Mouse (Mus musculus): ENCODE results near the gene 4930558C23Rik. TPM values are rescaled to one million over a fixed set of nuclear protein-coding genes. Genes with fewer than 3 reads are reported as not detected.
A peak's percentile ranks its signal among the peaks of the same experiment; 100 is the strongest.
"Not testable (repeated sequence)": the region's sequence is repeated elsewhere in the genome, so short reads cannot be mapped to it uniquely, and the experiment has no call there.

Gene 4930558C23Rik
- total RNA-seq, 1 experiment = 0.31 TPM

DNA sequence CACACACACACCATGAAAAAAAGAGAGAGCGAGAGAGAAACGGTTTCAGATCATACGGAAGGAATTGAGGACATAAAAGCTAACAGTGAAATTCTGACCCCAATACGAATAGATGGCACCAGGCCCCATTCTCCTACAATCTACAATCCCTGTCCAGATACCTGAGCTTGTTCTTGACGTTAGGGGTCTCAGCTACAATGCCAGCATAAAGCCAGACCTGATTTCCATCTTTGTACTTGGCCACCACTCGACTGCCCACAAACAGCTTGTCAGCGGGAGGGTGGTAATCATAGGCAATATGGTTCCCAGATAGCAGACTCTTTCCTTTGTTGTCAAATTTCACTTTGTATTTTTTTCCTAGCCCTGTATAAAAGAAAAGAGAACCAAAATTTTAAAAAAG is 56.2 kb downstream of the 4930558C23Rik start:
- no peak overlapping the region for H3K4me3 ChIP-seq (ENCODE audit: insufficient read depth in 1 of 2, low read depth in 1 of 2, low read length in 2 of 2, poor library complexity in 1 of 2, severe bottlenecking in 1 of 2)
- peaks cover 22% of the 10 kb centered on the region for H3K36me3 ChIP-seq (ENCODE audit: control insufficient read depth, insufficient read depth, low read length, poor library complexity, severe bottlenecking)
- H3K9me3 ChIP-seq (ENCODE audit: control insufficient read depth, insufficient read depth, low read depth, low read length) = no peaks in the 10 kb centered on the region
- DNase-seq (ENCODE audit: low read depth, low spot score) = no peak
- TF ChIP-seq ZNF384 (IDR thresholded peaks at IDR 0.05; ENCODE audit: low read depth, low read length) = no peak
- no peak for TF ChIP-seq CHD2 (IDR thresholded peaks at IDR 0.05; ENCODE audit: low read depth, low read length)
- TF ChIP-seq HCFC1 (IDR thresholded peaks at IDR 0.05; ENCODE audit: borderline replicate concordance, insufficient read depth, low read length) = no peak
- no peak for TF ChIP-seq MAFK (IDR thresholded peaks at IDR 0.05; ENCODE audit: insufficient read depth, low read depth, low read length)
- no peak for TF ChIP-seq ZC3H11A (IDR thresholded peaks at IDR 0.05; ENCODE audit: borderline replicate concordance, low read depth, low read length)
- in situ Hi-C loops (cut with MboI; ENCODE audit: low sequenced_read_pairs in 2 of 2, unreplicated experiment in 2 of 2) = loop anchor here (25.0 kb wide), 1 partner anchor 491 kb away; no protein-coding TSS in a partner anchor
- peaks cover 5 to 11% of the 10 kb centered on the region in 2 experiments for H3K4me1 ChIP-seq (ENCODE audit: control insufficient read depth in 2 of 2, insufficient read depth in 2 of 2, low read length in 2 of 2, poor library complexity in 1 of 2)
- H3K9ac ChIP-seq (ENCODE audit: insufficient read depth, low read depth, low read length, poor library complexity, severe bottlenecking) = no peak overlapping the region
- no peak overlapping the region for H3K27ac ChIP-seq (ENCODE audit: insufficient read depth, low read depth, low read length, poor library complexity, severe bottlenecking)

DNA sequence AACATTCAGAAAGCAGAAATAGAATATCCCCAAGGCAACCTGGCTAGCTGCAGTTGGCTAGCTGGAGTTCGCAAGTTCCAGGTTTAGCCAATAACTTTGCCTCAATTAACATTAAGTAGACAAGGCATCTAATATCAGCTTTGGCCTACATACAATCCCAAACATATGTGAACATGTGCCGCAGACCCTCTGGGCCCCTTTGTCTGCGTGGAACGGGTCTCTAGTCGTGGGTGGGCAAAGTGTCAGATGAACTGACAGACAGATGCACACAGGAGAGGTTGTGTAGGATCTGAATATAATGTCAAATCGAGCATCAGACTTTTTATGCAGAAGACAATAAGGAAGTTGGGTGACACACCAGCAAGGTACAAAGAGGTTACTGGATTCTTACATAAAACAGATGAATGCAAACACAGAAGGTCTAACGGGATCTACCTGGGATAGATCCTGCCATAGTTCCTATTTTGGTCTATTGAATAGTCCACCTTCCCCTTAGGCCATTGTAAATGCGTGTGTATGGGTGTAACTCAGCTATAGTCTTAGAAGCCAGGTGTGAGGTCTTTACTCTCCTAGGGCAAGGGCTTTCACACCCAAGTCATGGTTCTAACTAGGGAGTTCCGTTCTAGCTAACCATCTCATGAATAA is 59.2 kb downstream of the 4930558C23Rik start:
- H3K9ac ChIP-seq (ENCODE audit: insufficient read depth, low read depth, low read length, poor library complexity, severe bottlenecking); H3K4me3 ChIP-seq (ENCODE audit: insufficient read depth in 1 of 2, low read depth in 1 of 2, low read length in 2 of 2, poor library complexity in 1 of 2, severe bottlenecking in 1 of 2); DNase-seq (ENCODE audit: low read depth, low spot score); H3K9me3 ChIP-seq (ENCODE audit: control insufficient read depth, insufficient read depth, low read depth, low read length): not testable (repeated sequence)
- peaks cover 45% of the 10 kb centered on the region for H3K36me3 ChIP-seq (ENCODE audit: control insufficient read depth, insufficient read depth, low read length, poor library complexity, severe bottlenecking)
- peak overlapping the region; percentile 94 for H3K27ac ChIP-seq (ENCODE audit: insufficient read depth, low read depth, low read length, poor library complexity, severe bottlenecking)
- peaks cover 6 to 11% of the 10 kb centered on the region in 2 experiments for H3K4me1 ChIP-seq (ENCODE audit: control insufficient read depth in 2 of 2, insufficient read depth in 2 of 2, low read length in 2 of 2, poor library complexity in 1 of 2)
- in situ Hi-C loops (cut with MboI; ENCODE audit: low sequenced_read_pairs in 2 of 2, unreplicated experiment in 2 of 2) = loop anchor here (25.0 kb wide), 1 partner anchor 494 kb away; no protein-coding TSS in a partner anchor

DNA sequence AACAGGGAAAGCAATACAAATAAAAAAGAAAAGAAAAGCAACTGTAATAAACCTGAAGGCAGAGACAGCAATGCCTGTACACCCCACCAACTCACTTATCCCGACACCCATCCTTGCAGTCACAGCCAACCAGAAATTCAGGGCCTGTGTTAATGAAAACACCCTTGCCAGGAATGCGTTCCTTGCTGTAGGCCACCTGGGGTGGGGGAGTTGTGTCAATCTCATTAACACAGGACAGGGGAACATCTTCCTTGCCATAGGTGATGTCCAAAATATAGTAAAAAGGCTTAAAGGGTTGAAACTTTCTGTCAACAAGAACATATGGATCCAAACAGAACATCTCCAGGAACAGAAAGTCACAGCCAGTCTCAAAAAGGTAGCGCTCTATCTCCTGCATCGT is 64.4 kb downstream of the 4930558C23Rik start:
- no peak overlapping the region for H3K9ac ChIP-seq (ENCODE audit: insufficient read depth, low read depth, low read length, poor library complexity, severe bottlenecking)
- H3K27ac ChIP-seq (ENCODE audit: insufficient read depth, low read depth, low read length, poor library complexity, severe bottlenecking) = peak overlapping the region; percentile 29; the same call in 1 of the 2 replicates
- no peak overlapping the region for H3K4me3 ChIP-seq (ENCODE audit: insufficient read depth in 1 of 2, low read depth in 1 of 2, low read length in 2 of 2, poor library complexity in 1 of 2, severe bottlenecking in 1 of 2)
- DNase-seq (ENCODE audit: low read depth, low spot score) = no peak
- no peaks in the 10 kb centered on the region for H3K9me3 ChIP-seq (ENCODE audit: control insufficient read depth, insufficient read depth, low read depth, low read length)
- peaks cover 4 to 7% of the 10 kb centered on the region in 2 experiments; a peak in 3 of 4 replicates for H3K4me1 ChIP-seq (ENCODE audit: control insufficient read depth in 2 of 2, insufficient read depth in 2 of 2, low read length in 2 of 2, poor library complexity in 1 of 2)
- TF ChIP-seq ZNF384 (IDR thresholded peaks at IDR 0.05; ENCODE audit: low read depth, low read length) = no peak
- TF ChIP-seq HCFC1 (IDR thresholded peaks at IDR 0.05; ENCODE audit: borderline replicate concordance, insufficient read depth, low read length) = no peak
- TF ChIP-seq CHD2 (IDR thresholded peaks at IDR 0.05; ENCODE audit: low read depth, low read length) = no peak
- TF ChIP-seq MAFK (IDR thresholded peaks at IDR 0.05; ENCODE audit: insufficient read depth, low read depth, low read length) = no peak
- no peak for TF ChIP-seq ZC3H11A (IDR thresholded peaks at IDR 0.05; ENCODE audit: borderline replicate concordance, low read depth, low read length)
- peaks cover 51% of the 10 kb centered on the region for H3K36me3 ChIP-seq (ENCODE audit: control insufficient read depth, insufficient read depth, low read length, poor library complexity, severe bottlenecking)
- in situ Hi-C loops (cut with MboI; ENCODE audit: low sequenced_read_pairs in 2 of 2, unreplicated experiment in 2 of 2) = loop anchor here (25.0 kb wide), 1 partner anchor 499 kb away; no protein-coding TSS in a partner anchor

DNA sequence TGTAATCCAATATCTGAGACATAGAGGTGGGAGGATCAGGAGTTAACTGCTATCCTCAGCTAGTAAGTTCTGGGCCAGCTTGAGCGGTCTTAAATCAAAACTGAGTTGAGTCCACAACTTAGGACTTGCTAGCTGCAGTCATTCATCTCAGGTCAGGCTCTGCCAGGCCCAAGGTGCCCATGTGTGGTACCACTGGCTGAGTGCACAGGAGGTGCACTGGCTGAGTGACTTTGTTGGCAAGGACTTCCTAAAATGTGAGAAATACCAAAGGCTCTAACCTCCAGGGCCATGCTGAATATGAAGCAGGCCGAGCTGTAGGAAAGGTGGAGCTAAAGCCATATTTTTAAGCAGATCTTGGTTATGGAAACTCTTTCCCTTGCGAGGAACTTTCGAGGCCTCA is 65.3 kb downstream of the 4930558C23Rik start:
- H3K4me1 ChIP-seq (ENCODE audit: control insufficient read depth in 2 of 2, insufficient read depth in 2 of 2, low read length in 2 of 2, poor library complexity in 1 of 2) = peaks cover 0 to 4% of the 10 kb centered on the region in 2 experiments; a peak in 1 of 4 replicates
- TF ChIP-seq HCFC1 (IDR thresholded peaks at IDR 0.05; ENCODE audit: borderline replicate concordance, insufficient read depth, low read length) (no peak), CHD2 (IDR thresholded peaks at IDR 0.05; ENCODE audit: low read depth, low read length) (no peak), ZNF384 (IDR thresholded peaks at IDR 0.05; ENCODE audit: low read depth, low read length) (no peak), MAFK (IDR thresholded peaks at IDR 0.05; ENCODE audit: insufficient read depth, low read depth, low read length) (no peak), ZC3H11A (IDR thresholded peaks at IDR 0.05; ENCODE audit: borderline replicate concordance, low read depth, low read length) (no peak)
- H3K9ac ChIP-seq (ENCODE audit: insufficient read depth, low read depth, low read length, poor library complexity, severe bottlenecking) = no peak overlapping the region
- peaks cover 45% of the 10 kb centered on the region for H3K36me3 ChIP-seq (ENCODE audit: control insufficient read depth, insufficient read depth, low read length, poor library complexity, severe bottlenecking)
- no peak overlapping the region; the same call in 1 of the 2 replicates for H3K27ac ChIP-seq (ENCODE audit: insufficient read depth, low read depth, low read length, poor library complexity, severe bottlenecking)
- DNase-seq (ENCODE audit: low read depth, low spot score) = no peak
- no peaks in the 10 kb centered on the region for H3K9me3 ChIP-seq (ENCODE audit: control insufficient read depth, insufficient read depth, low read depth, low read length)
- in situ Hi-C loops (cut with MboI; ENCODE audit: low sequenced_read_pairs in 2 of 2, unreplicated experiment in 2 of 2) = loop anchor here (25.0 kb wide), 1 partner anchor 500 kb away; no protein-coding TSS in a partner anchor
- no peak overlapping the region for H3K4me3 ChIP-seq (ENCODE audit: insufficient read depth in 1 of 2, low read depth in 1 of 2, low read length in 2 of 2, poor library complexity in 1 of 2, severe bottlenecking in 1 of 2)

Other genes starting within 250 kb of the 4930558C23Rik start
- gene Sema6c, start 242.4 kb downstream of the 4930558C23Rik start, total RNA-seq (2012; rRNA removed) = 15.3 and 34.7 TPM in 2 replicates
- gene Gabpb2, start 184.9 kb downstream of the 4930558C23Rik start, total RNA-seq (2012; rRNA removed) = 28.7 and 30.7 TPM in 2 replicates
- 43.2 and 51.4 TPM in 2 replicates for gene Cdc42se1, start 174.1 kb downstream of the 4930558C23Rik start, total RNA-seq (2012; rRNA removed)
- gene Mllt11, start 170.7 kb downstream of the 4930558C23Rik start, total RNA-seq (2012; rRNA removed) = 5.3 and 10.1 TPM in 2 replicates
- gene Gm128, start 161.2 kb downstream of the 4930558C23Rik start, total RNA-seq (2012; rRNA removed) = 2.0 and 3.0 TPM in 2 replicates
- gene Bnipl, start 151.6 kb downstream of the 4930558C23Rik start, total RNA-seq (2012; rRNA removed) = 6.7 and 16.0 TPM in 2 replicates
- gene Mindy1, start 121.5 kb downstream of the 4930558C23Rik start, total RNA-seq (2012; rRNA removed) = 48.8 and 54.5 TPM in 2 replicates
- 26.4 and 29.5 TPM in 2 replicates for gene Prune1, start 120.8 kb downstream of the 4930558C23Rik start, total RNA-seq (2012; rRNA removed)
- 0.58 and 1.1 TPM in 2 replicates for gene Anxa9, start 95.7 kb downstream of the 4930558C23Rik start, total RNA-seq (2012; rRNA removed)
- 87.6 and 101 TPM in 2 replicates for gene Cers2, start 88.0 kb downstream of the 4930558C23Rik start, total RNA-seq (2012; rRNA removed)
- gene Setdb1, start 45.6 kb downstream of the 4930558C23Rik start, total RNA-seq (2012; rRNA removed) = 54.7 and 59.1 TPM in 2 replicates
- 25.1 and 28.8 TPM in 2 replicates for gene Arnt, start 31.5 kb upstream of the 4930558C23Rik start, total RNA-seq (2012; rRNA removed)
- 0.22 and 0.69 TPM in 2 replicates for gene Ctsk, start 96.4 kb upstream of the 4930558C23Rik start, total RNA-seq (2012; rRNA removed)
- gene Ctss, start 123.9 kb upstream of the 4930558C23Rik start, total RNA-seq (2012; rRNA removed) = 0.16 and 0.67 TPM in 2 replicates
- gene Hormad1, start 156.8 kb upstream of the 4930558C23Rik start, total RNA-seq (2012; rRNA removed) = 24.3 and 24.5 TPM in 2 replicates
- 13.4 and 16.2 TPM in 2 replicates for gene Golph3l, start 186.1 kb upstream of the 4930558C23Rik start, total RNA-seq (2012; rRNA removed)
- gene Ensa, start 222.2 kb upstream of the 4930558C23Rik start, total RNA-seq (2012; rRNA removed) = 54.1 and 56.8 TPM in 2 replicates